Mouse (Mus musculus) embryonic facial prominence, embryonic 14.5 days (tissue): ENCODE data around the gene Pcbd1. TPM values are rescaled to one million over a fixed set of nuclear protein-coding genes. Genes with fewer than 3 reads are reported as not detected.
"Not testable (repeated sequence)": the region's sequence is repeated elsewhere in the genome, so short reads cannot be mapped to it uniquely, and the experiment has no call there.

Source experiments
- ATAC-seq: fragments of 200-750 bp; cut with Nextera tagmentation; 2 replicates; pipeline ENCODE4 v1.8.0; 2017; ENCODE audit warnings: low read depth, moderate number of reproducible peaks, moderate TSS enrichment
- DNase-seq: peaks from one replicate; pipeline ENCODE4 v3.0.0-alpha.2; 2015; ENCODE audit warnings: low spot score
- H3K27ac ChIP-seq: fragments of 300-500 bp; sonication (generic); replicated peaks from 2 replicates; pipeline ENCODE4 v1.5.1; 2014; ENCODE audit warnings: low read depth, mild to moderate bottlenecking, low read length, moderate library complexity
- H3K27me3 ChIP-seq: fragments of 300-500 bp; sonication (generic); replicated peaks from 2 replicates; pipeline ENCODE4 v1.6.1; 2014; ENCODE audit warnings: low read length; ENCODE audit not compliant: control insufficient read depth, insufficient read depth
- H3K36me3 ChIP-seq: fragments of 300-500 bp; sonication (generic); 2 replicates; pipeline ENCODE4 v1.6.1; 2014; ENCODE audit warnings: low read length, mixed read lengths; ENCODE audit not compliant: control insufficient read depth, insufficient read depth
- H3K4me1 ChIP-seq: fragments of 300-500 bp; sonication (generic); 2 replicates; pipeline ENCODE4 v1.6.1; 2014; ENCODE audit warnings: antibody characterized with exemption, low read length; ENCODE audit not compliant: control insufficient read depth, insufficient read depth
- H3K4me2 ChIP-seq: fragments of 300-500 bp; sonication (generic); 2 replicates; pipeline ENCODE4 v1.6.1; 2014; ENCODE audit warnings: low read depth, mild to moderate bottlenecking, low read length, moderate library complexity, mixed read lengths
- H3K4me3 ChIP-seq: fragments of 300-500 bp; sonication (generic); 2 replicates; pipeline ENCODE4 v1.5.1; 2014; ENCODE audit warnings: low read depth, mild to moderate bottlenecking, low read length
- H3K9ac ChIP-seq: fragments of 300-500 bp; sonication (generic); 2 replicates; pipeline ENCODE4 v1.6.1; 2014; ENCODE audit warnings: low read depth, mild to moderate bottlenecking, low read length, moderate library complexity, mixed read lengths
- H3K9me3 ChIP-seq: fragments of 300-500 bp; sonication (generic); 2 replicates; pipeline ENCODE4 v1.6.1; 2016; ENCODE audit warnings: low read length; ENCODE audit not compliant: control insufficient read depth
- WGBS: fragments of 180-500 bp; shearing (Covaris S2); extraction: QIAGEN DNeasy Blood & Tissue Kit; methylation state at CpG from one replicate; pipeline ENCODE4 v1.1.7; 2014; 5-methylcytosine and 5-hydroxymethylcytosine counted together
- polyA plus RNA-seq: library from polyadenylated mRNA; unstranded; fragments of >200 nt; fragmentation: Nextera tagmentation; extraction: Ambion mirVana; gene quantifications from 2 replicates; pipeline ENCODE4 v1.2.1, GENCODE M21; 2014

Pcbd1 gene
- polyA plus RNA-seq, 1 experiment from 2014 or later = 26.4 TPM

- no peak for ATAC-seq
Observed at GRCm38 (mm10) chr10:61080931-61081255, 8.2 kb upstream of the Pcbd1 start.

GRCm38 (mm10) chr10:61085364-61085763 lies 3.8 kb upstream of the Pcbd1 start:
- Histone ChIP-seq H3K4me3 (no peak overlapping the region), H3K27ac (no peak overlapping the region), H3K27me3 (no peaks in the 10 kb centered on the region), H3K9ac (no peak overlapping the region), H3K4me1 (peaks cover 11% of the 10 kb centered on the region), H3K36me3 (no peaks in the 10 kb centered on the region), H3K9me3 (no peaks in the 10 kb centered on the region), H3K4me2 (no peak overlapping the region)
- ATAC-seq = no peak
- no peak for DNase-seq
- WGBS = 75% methylated on average over 2 of the region's 2 CpGs

More at GRCm38 (mm10) chr10:61080931-61081255, 8.2 kb upstream of the Pcbd1 start:
- Histone ChIP-seq H3K4me1 (no peaks in the 10 kb centered on the region), H3K27ac (no peak overlapping the region), H3K9ac (no peak overlapping the region), H3K4me2 (no peak overlapping the region), H3K36me3 (no peaks in the 10 kb centered on the region), H3K4me3 (no peak overlapping the region), H3K27me3 (no peaks in the 10 kb centered on the region), H3K9me3 (no peaks in the 10 kb centered on the region)
- 70% methylated on average over 11 of the region's 11 CpGs for WGBS
- no peak for DNase-seq

GRCm38 (mm10) chr10:61086502-61086901 lies 2.6 kb upstream of the Pcbd1 start:
- Histone ChIP-seq H3K4me1 (peaks cover 11% of the 10 kb centered on the region), H3K27me3 (no peaks in the 10 kb centered on the region), H3K4me3 (no peak overlapping the region), H3K27ac (no peak overlapping the region), H3K9ac (no peak overlapping the region), H3K36me3 (no peaks in the 10 kb centered on the region), H3K9me3 (no peaks in the 10 kb centered on the region), H3K4me2 (no peak overlapping the region)
- DNase-seq (no peak), ATAC-seq (no peak)
- 37% methylated on average over 3 of the region's 3 CpGs for WGBS

GRCm38 (mm10) chr10:61088468-61088867 lies 663 bp upstream of the Pcbd1 start:
- Histone ChIP-seq H3K9me3 (no peaks in the 10 kb centered on the region), H3K36me3 (no peaks in the 10 kb centered on the region), H3K27ac (no peak overlapping the region), H3K4me1 (peaks cover 11% of the 10 kb centered on the region), H3K4me2 (no peak overlapping the region), H3K27me3 (no peaks in the 10 kb centered on the region), H3K9ac (no peak overlapping the region), H3K4me3 (no peak overlapping the region)
- no peak for ATAC-seq
- DNase-seq = peak; percentile 47
- 86% methylated on average over 3 of the region's 3 CpGs for WGBS

- no peak overlapping the region for H3K4me3 ChIP-seq
- ATAC-seq = no peak
- peaks cover 11% of the 10 kb centered on the region for H3K4me1 ChIP-seq
- H3K9ac ChIP-seq = no peak overlapping the region
- no peak overlapping the region for H3K4me2 ChIP-seq
- H3K36me3 ChIP-seq = no peaks in the 10 kb centered on the region
- H3K27me3 ChIP-seq = no peaks in the 10 kb centered on the region
- WGBS = 54% methylated on average over 6 of the region's 6 CpGs
- no peak overlapping the region for H3K27ac ChIP-seq
- H3K9me3 ChIP-seq = no peaks in the 10 kb centered on the region
- no peak for DNase-seq
Observed at GRCm38 (mm10) chr10:61091866-61092265, 2.7 kb downstream of the Pcbd1 start.

- no peak overlapping the region for H3K4me2 ChIP-seq
- no peaks in the 10 kb centered on the region for H3K27me3 ChIP-seq
- DNase-seq (no peak), ATAC-seq (no peak)
- 86% methylated on average over 3 of the region's 3 CpGs for WGBS
- H3K4me3 ChIP-seq = no peak overlapping the region
- no peak overlapping the region for H3K9ac ChIP-seq
- H3K27ac ChIP-seq = no peak overlapping the region
- H3K36me3 ChIP-seq = peaks cover 96% of the 10 kb centered on the region
- H3K4me1 ChIP-seq = no peaks in the 10 kb centered on the region
- H3K9me3 ChIP-seq = no peaks in the 10 kb centered on the region
Observed at GRCm38 (mm10) chr10:61103564-61104114, 14.5 kb downstream of the Pcbd1 start.

GRCm38 (mm10) chr10:61114246-61114720 lies 25.2 kb downstream of the Pcbd1 start:
- WGBS = 94% methylated on average over 2 of the region's 2 CpGs
- H3K4me3 ChIP-seq = no peak overlapping the region
- no peaks in the 10 kb centered on the region for H3K4me1 ChIP-seq
- H3K27ac ChIP-seq = no peak overlapping the region
- no peak overlapping the region for H3K9ac ChIP-seq
- no peak overlapping the region for H3K4me2 ChIP-seq
- H3K27me3 ChIP-seq = no peaks in the 10 kb centered on the region
- H3K36me3 ChIP-seq = peaks cover 66% of the 10 kb centered on the region
- DNase-seq (no peak), ATAC-seq (no peak)
- no peaks in the 10 kb centered on the region for H3K9me3 ChIP-seq

- not testable (repeated sequence) for H3K27me3 ChIP-seq, H3K4me3 ChIP-seq, DNase-seq, ATAC-seq, H3K4me2 ChIP-seq, H3K9ac ChIP-seq, H3K4me1 ChIP-seq, H3K27ac ChIP-seq, H3K9me3 ChIP-seq
- WGBS = 85% methylated on average over 4 of the region's 4 CpGs
- H3K36me3 ChIP-seq = peaks cover 41% of the 10 kb centered on the region
Observed at GRCm38 (mm10) chr10:61121732-61122131, 32.6 kb downstream of the Pcbd1 start.

- no peak overlapping the region for H3K4me2 ChIP-seq
- H3K36me3 ChIP-seq = peaks cover 35% of the 10 kb centered on the region
- H3K27me3 ChIP-seq = no peaks in the 10 kb centered on the region
- no peak overlapping the region for H3K9ac ChIP-seq
- no peaks in the 10 kb centered on the region for H3K9me3 ChIP-seq
- ATAC-seq (no peak), DNase-seq (no peak)
- no peak overlapping the region for H3K4me3 ChIP-seq
- H3K27ac ChIP-seq = no peak overlapping the region
- no peaks in the 10 kb centered on the region for H3K4me1 ChIP-seq
- 92% methylated on average over 3 of the region's 3 CpGs for WGBS
Observed at GRCm38 (mm10) chr10:61123276-61123913, 34.3 kb downstream of the Pcbd1 start.
